ENCODE assay signal across 19 mouse cellular contexts in the genomic region with DNA sequence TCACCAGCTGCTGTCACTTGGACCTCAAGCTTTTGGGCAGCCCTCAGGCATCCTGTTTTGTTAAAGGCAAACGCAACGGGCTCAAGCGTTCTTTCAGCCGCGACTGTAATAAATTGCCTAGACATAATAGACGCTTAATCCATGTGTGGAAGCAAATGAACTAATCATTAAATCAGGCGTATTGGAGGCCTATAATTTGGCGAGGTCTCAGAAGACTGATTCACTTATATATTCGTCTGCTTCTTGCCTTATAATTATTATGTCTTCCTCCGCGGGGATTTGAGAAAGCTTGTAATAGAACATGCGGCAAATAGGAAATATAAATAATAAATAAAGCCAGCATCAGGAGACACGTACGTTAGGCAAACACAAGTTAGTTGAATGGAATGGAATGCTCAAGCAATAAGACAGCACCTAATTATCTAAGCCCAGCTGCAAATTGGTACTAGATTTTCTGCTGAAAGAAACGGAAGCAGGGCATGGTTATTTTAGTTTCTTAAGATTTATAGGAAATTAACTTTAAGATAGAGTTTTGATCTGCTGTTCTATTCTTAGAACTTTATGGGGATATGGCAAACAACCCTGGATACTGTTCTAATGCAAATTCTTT. TPM values are rescaled to one million over a fixed set of nuclear protein-coding genes. Genes with fewer than 3 reads are reported as not detected.
A peak's percentile ranks its signal among the peaks of the same experiment; 100 is the strongest.
DNase-seq lines count a peak whose midpoint lies in the region; ATAC-seq lines count a peak whose summit lies in the region.
"Had no signal": no experiment of that assay in that cellular context is flagged by ENCODE, and none has a peak within 500 bp of the region (broad histone marks: within the 10 kb centered on the region; RNA-seq: fewer than 3 reads in every experiment).

No protein-coding gene starts in this region.

- H3K36me3 ChIP-seq in embryonic facial prominence, embryonic 14.5 days (ENCODE audit: control insufficient read depth, insufficient read depth, low read length): no peaks in the 10 kb centered on the region
- no peaks in the 10 kb centered on the region for H3K36me3 ChIP-seq in embryonic facial prominence, embryonic 10.5 days (replicated peaks)
- no peaks in the 10 kb centered on the region for H3K36me3 ChIP-seq in hindbrain, embryonic 15.5 days
- no peaks in the 10 kb centered on the region for H3K36me3 ChIP-seq in hindbrain, embryonic 11.5 days (ENCODE audit: control insufficient read depth, insufficient read depth, low read length)
- H3K36me3 ChIP-seq in neural tube, embryonic 14.5 days (ENCODE audit: control insufficient read depth, insufficient read depth, low read length): no peaks in the 10 kb centered on the region
- H3K36me3 ChIP-seq: heart, embryonic 15.5 days had no signal

- no peaks in the 10 kb centered on the region for H3K9me3 ChIP-seq in embryonic facial prominence, embryonic 14.5 days (ENCODE audit: control insufficient read depth, low read length)
- no peaks in the 10 kb centered on the region for H3K9me3 ChIP-seq in embryonic facial prominence, embryonic 10.5 days
- H3K9me3 ChIP-seq in hindbrain, embryonic 15.5 days: no peaks in the 10 kb centered on the region
- H3K9me3 ChIP-seq in hindbrain, embryonic 11.5 days (ENCODE audit: control insufficient read depth, low read length): no peaks in the 10 kb centered on the region
- H3K9me3 ChIP-seq in neural tube, embryonic 14.5 days (ENCODE audit: control insufficient read depth, low read length): no peaks in the 10 kb centered on the region
- H3K9me3 ChIP-seq: heart, embryonic 15.5 days had no signal

- ATAC-seq in embryonic facial prominence, embryonic 14.5 days (ENCODE audit: low read depth): no peak
- no peak for ATAC-seq in hindbrain, embryonic 15.5 days (ENCODE audit: low FRiP score, low read depth)
- no peak for ATAC-seq in hindbrain, embryonic 11.5 days (ENCODE audit: low FRiP score)
- no peak for ATAC-seq in neural tube, embryonic 14.5 days (ENCODE audit: low read depth)
- no peak for ATAC-seq in inflammation-experienced regulatory T-cells, adult 6 months
- ATAC-seq: intestine, embryonic 16.5 days had no signal

- H3K9ac ChIP-seq in embryonic facial prominence, embryonic 14.5 days (ENCODE audit: low read depth, low read length): no peak overlapping the region
- no peak overlapping the region for H3K9ac ChIP-seq in hindbrain, embryonic 15.5 days
- no peak overlapping the region for H3K9ac ChIP-seq in hindbrain, embryonic 11.5 days (ENCODE audit: low read depth, low read length)
- H3K9ac ChIP-seq in neural tube, embryonic 14.5 days (replicated peaks; ENCODE audit: low read depth, low read length): no peak overlapping the region
- H3K9ac ChIP-seq: heart, embryonic 15.5 days had no signal

- H3K27me3 ChIP-seq in embryonic facial prominence, embryonic 14.5 days (replicated peaks; ENCODE audit: control insufficient read depth, insufficient read depth, low read length): no peaks in the 10 kb centered on the region
- no peaks in the 10 kb centered on the region for H3K27me3 ChIP-seq in embryonic facial prominence, embryonic 10.5 days (replicated peaks; ENCODE audit: low read depth, poor library complexity, severe bottlenecking)
- H3K27me3 ChIP-seq in hindbrain, embryonic 15.5 days: no peaks in the 10 kb centered on the region
- H3K27me3 ChIP-seq in hindbrain, embryonic 11.5 days (ENCODE audit: control insufficient read depth, insufficient read depth, low read length): no peaks in the 10 kb centered on the region
- no peaks in the 10 kb centered on the region for H3K27me3 ChIP-seq in neural tube, embryonic 14.5 days (ENCODE audit: control insufficient read depth, insufficient read depth, low read length)
- H3K27me3 ChIP-seq: heart, embryonic 15.5 days had no signal

- no peak overlapping the region for H3K4me2 ChIP-seq in embryonic facial prominence, embryonic 14.5 days (ENCODE audit: low read depth, low read length)
- H3K4me2 ChIP-seq in hindbrain, embryonic 15.5 days: 0 out of 2 replicates have a peak overlapping the region, but pooled peaks have one; percentile 1
- H3K4me2 ChIP-seq in hindbrain, embryonic 11.5 days (replicated peaks; ENCODE audit: low read depth, low read length): no peak overlapping the region
- 0 out of 2 replicates have a peak overlapping the region, but pooled peaks have one; percentile 5 for H3K4me2 ChIP-seq in neural tube, embryonic 14.5 days (ENCODE audit: low read depth, low read length)
- H3K4me2 ChIP-seq: heart, embryonic 15.5 days had no signal

- no peak overlapping the region for H3K4me3 ChIP-seq in embryonic facial prominence, embryonic 14.5 days (ENCODE audit: low read depth, low read length)
- no peak overlapping the region for H3K4me3 ChIP-seq in embryonic facial prominence, embryonic 10.5 days
- no peak overlapping the region for H3K4me3 ChIP-seq in hindbrain, embryonic 15.5 days
- no peak overlapping the region for H3K4me3 ChIP-seq in hindbrain, embryonic 11.5 days (ENCODE audit: low read depth, low read length)
- H3K4me3 ChIP-seq in neural tube, embryonic 14.5 days (ENCODE audit: low read depth, low read length): no peak overlapping the region
- H3K4me3 ChIP-seq: erythroblast, embryonic 14.5 days; gastrocnemius, adult 2 months; heart, embryonic 15.5 days had no signal

- no peak overlapping the region for H3K27ac ChIP-seq in embryonic facial prominence, embryonic 14.5 days (replicated peaks; ENCODE audit: low read depth, low read length)
- no peak overlapping the region for H3K27ac ChIP-seq in embryonic facial prominence, embryonic 10.5 days (replicated peaks)
- no peak overlapping the region for H3K27ac ChIP-seq in hindbrain, embryonic 15.5 days (replicated peaks)
- H3K27ac ChIP-seq in hindbrain, embryonic 11.5 days (ENCODE audit: low read depth, low read length): no peak overlapping the region
- H3K27ac ChIP-seq in neural tube, embryonic 14.5 days (ENCODE audit: low read depth, low read length): no peak overlapping the region
- H3K27ac ChIP-seq: gastrocnemius, adult 2 months; heart, embryonic 15.5 days had no signal

- peak; percentile 36 for DNase-seq in embryonic facial prominence, embryonic 14.5 days (ENCODE audit: low spot score)
- DNase-seq in embryonic facial prominence, embryonic 10.5 days (ENCODE audit: low spot score): no peak
- no peak for DNase-seq in hindbrain, embryonic 11.5 days (ENCODE audit: low spot score)
- peak; percentile 92 for DNase-seq in 3T3-L1 (ENCODE audit: low read depth, low spot score)
- DNase-seq in left cerebral cortex, adult 18-20 months (ENCODE audit: low spot score in 2 of 2): no peak
- DNase-seq: adrenal gland, postnatal 14 days; cerebellum, postnatal 10 days; gastrocnemius, adult 2 months; heart, postnatal 36 days; kidney, adult 9 months; kidney, postnatal 14 days; lung, postnatal 4 days; thymus, adult 18-20 months had no signal

- no peaks in the 10 kb centered on the region for H3K4me1 ChIP-seq in embryonic facial prominence, embryonic 14.5 days (ENCODE audit: control insufficient read depth, insufficient read depth, low read length)
- 0 out of 2 replicates have a peak, but pooled peaks cover 3% of the 10 kb centered on the region for H3K4me1 ChIP-seq in embryonic facial prominence, embryonic 10.5 days
- no peaks in the 10 kb centered on the region for H3K4me1 ChIP-seq in hindbrain, embryonic 15.5 days (replicated peaks)
- H3K4me1 ChIP-seq in hindbrain, embryonic 11.5 days (replicated peaks; ENCODE audit: control insufficient read depth, insufficient read depth, low read length): no peaks in the 10 kb centered on the region
- H3K4me1 ChIP-seq in neural tube, embryonic 14.5 days (ENCODE audit: control insufficient read depth, insufficient read depth, low read length): peaks cover 4% of the 10 kb centered on the region; the same call in 1 of the 2 replicates
- H3K4me1 ChIP-seq: heart, embryonic 15.5 days had no signal

- 65% methylated on average over 15 of the region's 15 CpGs for WGBS in embryonic facial prominence, embryonic 14.5 days
- WGBS in embryonic facial prominence, embryonic 10.5 days: 82% methylated on average over 15 of the region's 15 CpGs
- WGBS in hindbrain, embryonic 15.5 days: 37% methylated on average over 15 of the region's 15 CpGs
- WGBS in hindbrain, embryonic 11.5 days: 75% methylated on average over 15 of the region's 15 CpGs
- WGBS in neural tube, embryonic 14.5 days: 24% methylated on average over 15 of the region's 15 CpGs

RNA-seq across cellular contexts. Expression of a gene that starts 23.6 kb away (rescaled TPM):
- polyA plus RNA-seq in embryonic facial prominence, embryonic 14.5 days (2014; fragmentation: Nextera tagmentation; extraction: Ambion mirVana): 125 and 146 TPM in 2 replicates
- polyA plus RNA-seq in embryonic facial prominence, embryonic 10.5 days (2016; fragmentation: Nextera tagmentation; extraction: Ambion mirVana): 223 and 230 TPM in 2 replicates
- 123 and 126 TPM in 2 replicates for polyA plus RNA-seq in hindbrain, embryonic 15.5 days (2015; fragmentation: Nextera tagmentation; extraction: Ambion mirVana)
- polyA plus RNA-seq in hindbrain, embryonic 11.5 days (2014; fragmentation: Nextera tagmentation; extraction: Ambion mirVana): 230 and 231 TPM in 2 replicates
- polyA plus RNA-seq in neural tube, embryonic 14.5 days (2014; fragmentation: Nextera tagmentation; extraction: Ambion mirVana): 180 and 203 TPM in 2 replicates
- 100 to 1,000 TPM; 109 to 117 TPM for total RNA-seq in left cerebral cortex, adult 18-20 months (2021)
- 100 to 1,000 TPM; 103 to 132 (median 120) TPM for polyA plus RNA-seq in inflammation-experienced regulatory T-cells, adult 6 months (2017; shearing (Covaris generic))

Comparison
In these comparisons a context has a peak if more than half of its experiments do, and no peak if none do; other contexts are left out.
1. DNase-seq: peak in embryonic facial prominence, embryonic 14.5 days (single experiment) and 3T3-L1 (single experiment); none in embryonic facial prominence, embryonic 10.5 days (single experiment), hindbrain, embryonic 11.5 days (single experiment) and left cerebral cortex, adult 18-20 months (0 of 2).
2. H3K4me2 ChIP-seq: peak in hindbrain, embryonic 15.5 days (single experiment) and neural tube, embryonic 14.5 days (single experiment); none in embryonic facial prominence, embryonic 14.5 days (single experiment) and hindbrain, embryonic 11.5 days (single experiment).